In genomic region chr9:62627071-62628000, GRCm38 (mm10) we compare ENCODE assay signal across 14 mouse cellular contexts. TPM values are rescaled to one million over a fixed set of nuclear protein-coding genes. Genes with fewer than 3 reads are reported as not detected.
DNase-seq lines count a peak whose midpoint lies in the region; ATAC-seq and TF ChIP-seq lines count a peak whose summit lies in the region.
"Had no signal": no experiment of that assay in that cellular context is flagged by ENCODE, and none has a peak within 500 bp of the region (broad histone marks: within the 10 kb centered on the region; RNA-seq: fewer than 3 reads in every experiment).

No protein-coding gene starts in this region.

- TF ChIP-seq CTCF in gastrocnemius, adult 2 months (IDR thresholded peaks at IDR 0.05), result no peak

- intact Hi-C loops in gastrocnemius, adult 2 months (cut with DNase I), result loop anchor here (5.0 kb wide), 1 partner anchor 150 kb away; no protein-coding TSS in a partner anchor
- intact Hi-C loops in gastrocnemius, postnatal 14 days (cut with DNase I; ENCODE audit: low total_unique reads), result loop anchor here (10.0 kb wide), 1 partner anchor 147 kb away; no protein-coding TSS in a partner anchor

- H3K4me3 ChIP-seq in gastrocnemius, adult 2 months, result no peak overlapping the region
- H3K4me3 ChIP-seq: hindbrain, embryonic 10.5 days; layer of hippocampus, adult 2 months had no signal

- H3K27ac ChIP-seq in gastrocnemius, adult 2 months, result peak overlapping the region; percentile 84
- H3K27ac ChIP-seq: hindbrain, embryonic 10.5 days; layer of hippocampus, adult 2 months had no signal

- no peak for ATAC-seq in erythroblast, adult 5-6 weeks (replicated peaks; ENCODE audit: low FRiP score, poor library complexity, severe bottlenecking)
- ATAC-seq: forebrain, postnatal 0 days; intestine, embryonic 16.5 days had no signal

- peak; percentile 77 for DNase-seq in gastrocnemius, adult 2 months
- no peak for DNase-seq in gastrocnemius, postnatal 4 days (ENCODE audit: low spot score in 2 of 2)
- peak; percentile 8 to 53 for DNase-seq in urinary bladder, adult 18-20 months (ENCODE audit: low spot score in 2 of 2)
- no peak for DNase-seq in urinary bladder, postnatal 10 days (ENCODE audit: low spot score)
- peak; percentile 55 for DNase-seq in gastrocnemius, postnatal 14 days
- peak; percentile 85 for DNase-seq in skeletal muscle tissue, adult 2 months (ENCODE audit: low read depth, low spot score)
- DNase-seq in right cerebral cortex, adult 18-20 months, result no peak
- DNase-seq: cerebellum, adult 9-10 months; forebrain, postnatal 0 days had no signal

RNA-seq across cellular contexts. Expression of gene Itga11, which starts 50.3 kb away (rescaled TPM):
- total RNA-seq in gastrocnemius, adult 2 months (2021), result 1 to 10 TPM; 3.2 to 5.1 TPM
- total RNA-seq in gastrocnemius, postnatal 4 days (2021), result 1 to 10 TPM; 5.5 to 7.9 TPM
- 1 to 10 TPM; 5.0 to 7.6 TPM for total RNA-seq in gastrocnemius, postnatal 14 days (2021)
- not detected in 2 replicates for total RNA-seq in erythroblast, adult 5-6 weeks (2015; ENCODE audit: low replicate concordance)
- total RNA-seq in erythroblast, adult 5-6 weeks (2017; ENCODE audit: low replicate concordance), result not detected in 2 replicates
- total RNA-seq: megakaryocyte-erythroid progenitor cell, adult 5-6 weeks had no signal

Comparison
In these comparisons a context has a peak if more than half of its experiments do, and no peak if none do; other contexts are left out.
1. DNase-seq: peak in gastrocnemius, adult 2 months (single experiment), urinary bladder, adult 18-20 months (2 of 2), gastrocnemius, postnatal 14 days (single experiment) and skeletal muscle tissue, adult 2 months (single experiment); none in gastrocnemius, postnatal 4 days (0 of 2), urinary bladder, postnatal 10 days (single experiment) and right cerebral cortex, adult 18-20 months (single experiment).
2. RNA of gene Itga11, which starts 50.3 kb away (total RNA-seq): 5.5 to 7.9 TPM in gastrocnemius, postnatal 4 days, 5.0 to 7.6 TPM in gastrocnemius, postnatal 14 days and 3.2 to 5.1 TPM in gastrocnemius, adult 2 months; not detected in erythroblast, adult 5-6 weeks; every median in the first group is over 4 times any median in the second.